10 mouse cellular contexts compared by ENCODE assay signal in genomic region chr10:130314110-130314829, GRCm38 (mm10). TPM values are rescaled to one million over a fixed set of nuclear protein-coding genes. Genes with fewer than 3 reads are reported as not detected.
DNase-seq lines count a peak whose midpoint lies in the region; ATAC-seq and TF ChIP-seq lines count a peak whose summit lies in the region.
"Had no signal": no experiment of that assay in that cellular context is flagged by ENCODE, and none has a peak within 500 bp of the region (broad histone marks: within the 10 kb centered on the region; RNA-seq: fewer than 3 reads in every experiment).

No protein-coding gene starts in this region.

- H3K4me3 ChIP-seq in heart, embryonic 12.5 days = no peak overlapping the region
- H3K4me3 ChIP-seq in stomach, embryonic 14.5 days (ENCODE audit: low read depth, low read length) = no peak overlapping the region
- H3K4me3 ChIP-seq in stomach, postnatal 0 days (ENCODE audit: low read depth, low read length) = no peak overlapping the region
- H3K4me3 ChIP-seq in hindbrain, postnatal 0 days (ENCODE audit: low read length) = no peak overlapping the region
- H3K4me3 ChIP-seq in left cerebral cortex, adult 2 months = no peak overlapping the region
- H3K4me3 ChIP-seq: limb, embryonic 12.5 days had no signal

- no peaks in the 10 kb centered on the region for H3K9me3 ChIP-seq in heart, embryonic 12.5 days (replicated peaks)
- H3K9me3 ChIP-seq in stomach, embryonic 14.5 days (ENCODE audit: control insufficient read depth, low read depth, low read length) = no peaks in the 10 kb centered on the region
- no peaks in the 10 kb centered on the region for H3K9me3 ChIP-seq in stomach, postnatal 0 days (ENCODE audit: control insufficient read depth, low read length)
- no peaks in the 10 kb centered on the region for H3K9me3 ChIP-seq in hindbrain, postnatal 0 days (ENCODE audit: low read length)
- H3K9me3 ChIP-seq: limb, embryonic 12.5 days had no signal

- WGBS in heart, embryonic 12.5 days = 49% methylated on average over 2 of the region's 2 CpGs
- 62% methylated on average over 2 of the region's 2 CpGs for WGBS in stomach, embryonic 14.5 days
- 56% methylated on average over 2 of the region's 2 CpGs for WGBS in stomach, postnatal 0 days
- 70% methylated on average over 2 of the region's 2 CpGs for WGBS in hindbrain, postnatal 0 days

- H3K36me3 ChIP-seq in heart, embryonic 12.5 days = no peaks in the 10 kb centered on the region
- H3K36me3 ChIP-seq in stomach, embryonic 14.5 days (ENCODE audit: control insufficient read depth, insufficient read depth, low read length) = no peaks in the 10 kb centered on the region
- no peaks in the 10 kb centered on the region for H3K36me3 ChIP-seq in stomach, postnatal 0 days (ENCODE audit: control insufficient read depth, insufficient read depth, low read length)
- H3K36me3 ChIP-seq in hindbrain, postnatal 0 days (ENCODE audit: insufficient read depth, low read length) = no peaks in the 10 kb centered on the region
- H3K36me3 ChIP-seq: limb, embryonic 12.5 days had no signal

- TF ChIP-seq CTCF in stomach, postnatal 0 days (IDR thresholded peaks at IDR 0.05; ENCODE audit: low read depth) = no peak
- TF ChIP-seq CTCF in hindbrain, postnatal 0 days (IDR thresholded peaks at IDR 0.05; ENCODE audit: low read depth) = no peak
- no peak for TF ChIP-seq CTCF in left cerebral cortex, adult 2 months (IDR thresholded peaks at IDR 0.05)

- intact Hi-C loops in left cerebral cortex, adult 2 months (cut with DNase I) = no loop called here

- no peak overlapping the region for H3K4me2 ChIP-seq in heart, embryonic 12.5 days
- no peak overlapping the region for H3K4me2 ChIP-seq in stomach, embryonic 14.5 days (replicated peaks; ENCODE audit: low read depth, low read length)
- H3K4me2 ChIP-seq in stomach, postnatal 0 days (replicated peaks; ENCODE audit: low read depth) = no peak overlapping the region
- no peak overlapping the region for H3K4me2 ChIP-seq in hindbrain, postnatal 0 days (ENCODE audit: low read depth, low read length)
- H3K4me2 ChIP-seq: limb, embryonic 12.5 days had no signal

- H3K9ac ChIP-seq in heart, embryonic 12.5 days = no peak overlapping the region
- H3K9ac ChIP-seq in stomach, embryonic 14.5 days (replicated peaks; ENCODE audit: low read depth, low read length) = no peak overlapping the region
- no peak overlapping the region for H3K9ac ChIP-seq in stomach, postnatal 0 days (ENCODE audit: low read length)
- no peak overlapping the region for H3K9ac ChIP-seq in hindbrain, postnatal 0 days (replicated peaks; ENCODE audit: low read length)
- H3K9ac ChIP-seq: limb, embryonic 12.5 days had no signal

- peak; percentile 11 for DNase-seq in heart, adult 8-10 months (ENCODE audit: low spot score)
- DNase-seq in stomach, postnatal 0 days (ENCODE audit: low spot score) = no peak
- DNase-seq in hindbrain, postnatal 0 days (ENCODE audit: low spot score) = peak; percentile 73
- no peak for DNase-seq in testis, postnatal 10 days (ENCODE audit: low spot score)
- DNase-seq in left cerebral cortex, adult 2 months (ENCODE audit: extremely low spot score in 1 of 2, low spot score in 2 of 2) = no peak
- DNase-seq in cerebellum, adult 8-10 months = no peak

- no peaks in the 10 kb centered on the region for H3K27me3 ChIP-seq in heart, embryonic 12.5 days (replicated peaks)
- no peaks in the 10 kb centered on the region for H3K27me3 ChIP-seq in stomach, embryonic 14.5 days (ENCODE audit: control insufficient read depth, insufficient read depth, low read length)
- no peaks in the 10 kb centered on the region for H3K27me3 ChIP-seq in stomach, postnatal 0 days (ENCODE audit: control insufficient read depth, insufficient read depth, low read length)
- H3K27me3 ChIP-seq in hindbrain, postnatal 0 days (ENCODE audit: insufficient read depth, low read length) = no peaks in the 10 kb centered on the region
- H3K27me3 ChIP-seq: limb, embryonic 12.5 days had no signal

- no peak overlapping the region for H3K27ac ChIP-seq in heart, embryonic 12.5 days (ENCODE audit: poor library complexity, severe bottlenecking)
- H3K27ac ChIP-seq in stomach, embryonic 14.5 days (ENCODE audit: low read length) = no peak overlapping the region
- H3K27ac ChIP-seq in stomach, postnatal 0 days (replicated peaks) = no peak overlapping the region
- H3K27ac ChIP-seq in hindbrain, postnatal 0 days = no peak overlapping the region
- H3K27ac ChIP-seq in left cerebral cortex, adult 2 months = no peak overlapping the region
- H3K27ac ChIP-seq: limb, embryonic 12.5 days had no signal

- ATAC-seq in heart, embryonic 12.5 days (ENCODE audit: insufficient number of reproducible peaks, low FRiP score) = no peak; the same call in 1 of the 2 replicates
- peak; percentile 65; the same call in 1 of the 2 replicates for ATAC-seq in stomach, embryonic 14.5 days (ENCODE audit: insufficient number of reproducible peaks, insufficient read depth, low FRiP score, low read depth)
- ATAC-seq in stomach, postnatal 0 days (ENCODE audit: low FRiP score, low TSS enrichment) = no peak
- peak; percentile 79 for ATAC-seq in hindbrain, postnatal 0 days

- H3K4me1 ChIP-seq in heart, embryonic 12.5 days (replicated peaks) = no peaks in the 10 kb centered on the region
- H3K4me1 ChIP-seq in stomach, embryonic 14.5 days (ENCODE audit: control insufficient read depth, insufficient read depth, low read length) = no peaks in the 10 kb centered on the region
- H3K4me1 ChIP-seq in stomach, postnatal 0 days (replicated peaks; ENCODE audit: control insufficient read depth, insufficient read depth) = no peaks in the 10 kb centered on the region
- no peaks in the 10 kb centered on the region for H3K4me1 ChIP-seq in hindbrain, postnatal 0 days (ENCODE audit: insufficient read depth, low read length)
- H3K4me1 ChIP-seq: limb, embryonic 12.5 days had no signal

- no peak for TF ChIP-seq EP300 in stomach, postnatal 0 days (optimal IDR thresholded peaks at IDR 0.05)

RNA-seq across cellular contexts. Expression of gene Tespa1, which starts 8.4 kb away (rescaled TPM):
- under 1 TPM in 3 of 4 experiments, not detected in 1; 0.26 to 0.47 (median 0.37) TPM for total RNA-seq in heart, adult 8-10 months (2022)
- 0.27 and 0.37 TPM in 2 replicates for polyA plus RNA-seq in heart, embryonic 12.5 days (2016; fragmentation: Nextera tagmentation; extraction: Ambion mirVana)
- 0.25 and 0.29 TPM in 2 replicates for polyA plus RNA-seq in stomach, embryonic 14.5 days (2014; fragmentation: Nextera tagmentation; extraction: Ambion mirVana)
- polyA plus RNA-seq in stomach, postnatal 0 days (2015; fragmentation: Nextera tagmentation; extraction: Ambion mirVana) = 0.13 and 0.21 TPM in 2 replicates
- total RNA-seq in hindbrain, postnatal 0 days (2014; rRNA removed) = not detected in 2 replicates
- not detected in 2 replicates for polyA plus RNA-seq in hindbrain, postnatal 0 days (2015; fragmentation: Nextera tagmentation; extraction: Ambion mirVana)
- 1 to 10 TPM in 1 of 2 experiments, under 1 TPM in 1; 0.96 to 2.2 TPM for total RNA-seq in left cerebral cortex, adult 2 months (2021)
- polyA plus RNA-seq: testis, adult 2 months had no signal

RNA-seq across cellular contexts. Expression of gene Neurod4, which starts 34.2 kb away (rescaled TPM):
- total RNA-seq in heart, adult 8-10 months (2022) = not detected
- 0.05 and 0.08 TPM in 2 replicates for polyA plus RNA-seq in heart, embryonic 12.5 days (2016; fragmentation: Nextera tagmentation; extraction: Ambion mirVana)
- 0.14 TPM in 1 of 2 replicates, not detected in the other for polyA plus RNA-seq in stomach, embryonic 14.5 days (2014; fragmentation: Nextera tagmentation; extraction: Ambion mirVana)
- polyA plus RNA-seq in stomach, postnatal 0 days (2015; fragmentation: Nextera tagmentation; extraction: Ambion mirVana) = 0.05 TPM in 1 of 2 replicates, not detected in the other
- total RNA-seq in hindbrain, postnatal 0 days (2014; rRNA removed) = 0.65 and 2.6 TPM in 2 replicates
- polyA plus RNA-seq in hindbrain, postnatal 0 days (2015; fragmentation: Nextera tagmentation; extraction: Ambion mirVana) = 0.91 and 1.3 TPM in 2 replicates
- under 1 TPM; 0.27 to 0.30 TPM for total RNA-seq in left cerebral cortex, adult 2 months (2021)
- polyA plus RNA-seq: testis, adult 2 months had no signal

Comparison
In these comparisons a context has a peak if more than half of its experiments do, and no peak if none do; other contexts are left out.
1. ATAC-seq: peak in stomach, embryonic 14.5 days (single experiment) and hindbrain, postnatal 0 days (single experiment); none in heart, embryonic 12.5 days (single experiment) and stomach, postnatal 0 days (single experiment).
2. DNase-seq: peak in heart, adult 8-10 months (single experiment) and hindbrain, postnatal 0 days (single experiment); none in stomach, postnatal 0 days (single experiment), testis, postnatal 10 days (single experiment), left cerebral cortex, adult 2 months (0 of 2) and cerebellum, adult 8-10 months (single experiment).